Mouse (Mus musculus): Measurements from ENCODE around the gene Calm5. TPM values are rescaled to one million over a fixed set of nuclear protein-coding genes. Genes with fewer than 3 reads are reported as not detected.
"Not testable (repeated sequence)": the region's sequence is repeated elsewhere in the genome, so short reads cannot be mapped to it uniquely, and the experiment has no call there.

The Calm5 gene
- polyA plus RNA-seq (2016; fragmentation: Nextera tagmentation; extraction: Ambion mirVana) = not detected in 2 replicates

- H3K4me1 ChIP-seq; H3K36me3 ChIP-seq (replicated peaks); H3K4me3 ChIP-seq; H3K27me3 ChIP-seq (ENCODE audit: poor library complexity, severe bottlenecking); DNase-seq (ENCODE audit: extremely low spot score, low spot score); H3K27ac ChIP-seq; H3K9me3 ChIP-seq: not testable (repeated sequence)
- 85% methylated on average over 3 of the region's 3 CpGs for WGBS
These were observed at the start of gene Calm5 for GRCm38 (mm10) chr13:3853648-3854333. Gene Calm5, plus strand, starts transcription at chr13:3854173.

- DNase-seq (ENCODE audit: extremely low spot score, low spot score) = no peak
- Histone ChIP-seq H3K4me3 (no peak within 1 kb of the TSS), H3K9me3 (no peaks in the 10 kb centered on the region), H3K4me1 (no peaks in the 10 kb centered on the region), H3K36me3 (replicated peaks) (no peaks in the 10 kb centered on the region), H3K27ac (no peak within 1 kb of the TSS), H3K27me3 (ENCODE audit: poor library complexity, severe bottlenecking) (no peaks in the 10 kb centered on the region)
- WGBS = 94% methylated on average over 13 of the region's 13 CpGs
These were observed 49.8 kb upstream of the Calm5 start, which contains the start of gene Calml3 for GRCm38 (mm10) chr13:3804186-3804585. Gene Calml3, minus strand, starts transcription at chr13:3804316.

DNA sequence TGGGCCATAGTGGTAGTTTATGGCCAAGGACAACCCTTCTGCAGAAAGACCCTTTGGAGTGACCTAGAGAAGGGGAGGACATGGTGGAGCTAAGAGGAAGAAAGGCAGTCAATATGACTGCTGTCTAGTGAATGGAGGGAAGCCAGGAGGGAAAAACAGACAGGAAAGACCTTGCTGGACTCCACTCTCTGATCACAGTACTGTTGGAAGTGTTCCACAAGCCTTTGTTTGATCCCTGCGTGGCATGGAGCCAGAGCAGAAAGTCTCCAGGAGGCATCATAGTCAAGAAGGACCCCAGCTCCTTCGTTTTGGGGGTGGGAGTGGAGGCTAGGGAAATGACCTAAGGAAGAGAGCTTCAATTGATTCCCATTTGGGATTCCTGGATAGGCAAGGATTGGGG lies 48.8 kb upstream of the Calm5 start:
- no peak overlapping the region for H3K4me3 ChIP-seq
- H3K27me3 ChIP-seq (ENCODE audit: poor library complexity, severe bottlenecking) = no peaks in the 10 kb centered on the region
- WGBS = 85% methylated on average over 2 of the region's 2 CpGs
- no peaks in the 10 kb centered on the region for H3K4me1 ChIP-seq
- H3K36me3 ChIP-seq (replicated peaks) = no peaks in the 10 kb centered on the region
- H3K9me3 ChIP-seq = no peaks in the 10 kb centered on the region
- H3K27ac ChIP-seq = no peak overlapping the region
- no peak for DNase-seq (ENCODE audit: extremely low spot score, low spot score)

GRCm38 (mm10) chr13:3805638-3806037 lies 48.3 kb upstream of the Calm5 start:
- 85% methylated on average over 5 of the region's 5 CpGs for WGBS
- Histone ChIP-seq H3K4me3 (no peak overlapping the region), H3K4me1 (no peaks in the 10 kb centered on the region), H3K9me3 (0 out of 2 replicates have a peak, but pooled peaks cover 3% of the 10 kb centered on the region), H3K27ac (no peak overlapping the region), H3K27me3 (ENCODE audit: poor library complexity, severe bottlenecking) (no peaks in the 10 kb centered on the region), H3K36me3 (replicated peaks) (no peaks in the 10 kb centered on the region)
- no peak for DNase-seq (ENCODE audit: extremely low spot score, low spot score)

DNA sequence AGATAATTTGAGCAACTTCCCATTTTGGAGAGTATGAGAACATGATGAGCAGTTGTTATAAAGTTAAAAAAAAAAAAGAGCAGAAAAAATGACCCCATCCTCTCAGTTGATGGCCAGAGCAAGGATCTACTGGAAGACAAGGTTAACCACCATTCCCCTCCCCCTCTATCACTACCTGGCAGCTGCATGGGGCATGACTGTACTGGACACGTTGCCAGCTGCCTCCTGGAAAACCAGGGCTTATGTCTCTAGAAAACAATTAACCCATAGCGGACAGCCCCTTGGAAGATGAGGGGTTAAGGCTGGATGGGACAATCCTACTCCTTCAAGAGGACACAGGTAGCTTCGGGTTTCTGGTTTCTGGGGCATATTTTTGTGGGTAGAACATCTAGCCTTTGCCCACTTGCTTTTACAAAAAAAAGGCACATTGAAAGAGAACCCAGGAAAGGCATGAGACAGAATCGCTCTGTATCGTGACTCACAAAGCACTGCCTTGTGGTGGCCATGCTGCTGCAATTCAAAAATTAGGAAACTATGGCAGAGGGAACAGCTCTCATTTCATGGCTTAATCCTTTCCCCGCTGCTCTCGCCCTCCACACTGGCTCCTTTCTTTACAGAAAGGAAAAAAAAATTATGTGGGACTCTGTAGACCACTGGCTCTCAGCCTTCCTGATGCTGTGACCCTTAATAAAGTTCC lies 46.7 kb upstream of the Calm5 start:
- 80% methylated on average over 7 of the region's 7 CpGs for WGBS
- no peaks in the 10 kb centered on the region for H3K27me3 ChIP-seq (ENCODE audit: poor library complexity, severe bottlenecking)
- no peaks in the 10 kb centered on the region for H3K4me1 ChIP-seq
- H3K27ac ChIP-seq = no peak overlapping the region
- no peak overlapping the region for H3K4me3 ChIP-seq
- 0 out of 2 replicates have a peak, but pooled peaks cover 4% of the 10 kb centered on the region for H3K9me3 ChIP-seq
- no peak for DNase-seq (ENCODE audit: extremely low spot score, low spot score)
- no peaks in the 10 kb centered on the region for H3K36me3 ChIP-seq (replicated peaks)

- Histone ChIP-seq H3K27ac (no peak overlapping the region), H3K27me3 (ENCODE audit: poor library complexity, severe bottlenecking) (no peaks in the 10 kb centered on the region), H3K36me3 (replicated peaks) (no peaks in the 10 kb centered on the region), H3K9me3 (no peaks in the 10 kb centered on the region), H3K4me1 (no peaks in the 10 kb centered on the region), H3K4me3 (no peak overlapping the region)
- WGBS = 86% methylated on average over 5 of the region's 5 CpGs
- no peak for DNase-seq (ENCODE audit: extremely low spot score, low spot score)
These were observed 35.8 kb upstream of the Calm5 start for GRCm38 (mm10) chr13:3818012-3818739.

GRCm38 (mm10) chr13:3818740-3819076 lies 35.3 kb upstream of the Calm5 start:
- no peak overlapping the region for H3K27ac ChIP-seq
- no peak overlapping the region for H3K4me3 ChIP-seq
- no peaks in the 10 kb centered on the region for H3K9me3 ChIP-seq
- H3K4me1 ChIP-seq = no peaks in the 10 kb centered on the region
- DNase-seq (ENCODE audit: extremely low spot score, low spot score) = no peak
- H3K27me3 ChIP-seq (ENCODE audit: poor library complexity, severe bottlenecking) = no peaks in the 10 kb centered on the region
- WGBS = 95% methylated on average over 2 of the region's 2 CpGs
- H3K36me3 ChIP-seq (replicated peaks) = no peaks in the 10 kb centered on the region

- Histone ChIP-seq H3K4me1 (no peaks in the 10 kb centered on the region), H3K36me3 (replicated peaks) (no peaks in the 10 kb centered on the region), H3K27ac (no peak overlapping the region), H3K9me3 (no peaks in the 10 kb centered on the region), H3K4me3 (no peak overlapping the region), H3K27me3 (ENCODE audit: poor library complexity, severe bottlenecking) (no peaks in the 10 kb centered on the region)
- DNase-seq (ENCODE audit: extremely low spot score, low spot score) = no peak
- WGBS = 65% methylated on average over 4 of the region's 4 CpGs
These were observed 31.9 kb upstream of the Calm5 start for GRCm38 (mm10) chr13:3822105-3822504.

DNA sequence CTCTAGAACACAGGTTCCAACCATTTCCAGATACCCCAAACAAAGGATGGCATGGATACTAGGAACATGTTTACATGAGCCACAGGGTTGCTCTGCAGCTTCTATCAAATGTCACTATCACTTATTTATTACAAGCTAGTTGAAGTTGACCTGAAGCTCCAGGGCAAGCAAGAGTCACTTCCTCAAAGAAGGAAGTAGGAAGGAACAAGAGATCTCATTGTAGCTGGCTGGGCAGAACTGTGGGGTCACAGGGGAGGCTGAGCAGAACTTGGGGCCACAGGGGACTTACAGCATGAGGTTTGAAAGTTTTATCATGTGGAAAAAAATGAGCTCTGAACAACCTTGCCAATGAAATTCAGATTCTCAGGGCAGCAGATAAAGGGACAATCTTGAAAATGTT lies 28.2 kb upstream of the Calm5 start:
- Histone ChIP-seq H3K27me3 (ENCODE audit: poor library complexity, severe bottlenecking) (no peaks in the 10 kb centered on the region), H3K36me3 (replicated peaks) (no peaks in the 10 kb centered on the region), H3K4me1 (no peaks in the 10 kb centered on the region), H3K27ac (no peak overlapping the region), H3K9me3 (no peaks in the 10 kb centered on the region), H3K4me3 (no peak overlapping the region)
- DNase-seq (ENCODE audit: extremely low spot score, low spot score) = no peak

GRCm38 (mm10) chr13:3831546-3831945 lies 22.4 kb upstream of the Calm5 start:
- Histone ChIP-seq H3K36me3 (replicated peaks) (no peaks in the 10 kb centered on the region), H3K27me3 (ENCODE audit: poor library complexity, severe bottlenecking) (no peaks in the 10 kb centered on the region), H3K27ac (no peak overlapping the region), H3K4me3 (no peak overlapping the region), H3K9me3 (no peaks in the 10 kb centered on the region), H3K4me1 (no peaks in the 10 kb centered on the region)
- DNase-seq (ENCODE audit: extremely low spot score, low spot score) = no peak
- 88% methylated on average over 5 of the region's 5 CpGs for WGBS

DNA sequence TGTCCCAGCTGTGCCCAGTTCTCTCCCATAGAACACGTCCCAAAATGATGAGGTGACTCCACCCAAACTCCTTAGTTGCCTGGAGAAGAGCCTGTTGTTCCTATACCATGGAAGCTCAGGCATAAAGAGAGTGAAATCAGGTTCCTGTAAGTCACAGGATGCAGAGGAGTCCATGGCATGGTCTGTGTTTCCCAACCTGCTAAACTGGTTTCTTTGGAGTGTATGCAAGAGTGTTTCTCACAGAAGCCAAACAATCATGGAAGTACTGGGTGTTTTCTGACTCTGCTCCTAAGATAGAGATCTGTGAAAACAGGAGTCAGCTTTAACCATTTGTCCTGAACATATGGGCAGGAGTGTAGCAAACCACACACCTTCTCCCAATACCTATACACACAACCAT lies 22.0 kb upstream of the Calm5 start:
- 73% methylated on average over 1 of the region's 1 CpGs for whole genome bisulfite sequencing
- Histone ChIP-seq H3K27me3 (ENCODE audit: poor library complexity, severe bottlenecking) (no peaks in the 10 kb centered on the region), H3K36me3 (replicated peaks) (no peaks in the 10 kb centered on the region), H3K9me3 (no peaks in the 10 kb centered on the region), H3K4me3 (no peak overlapping the region), H3K4me1 (no peaks in the 10 kb centered on the region), H3K27ac (no peak overlapping the region)
- no peak for DNase-seq (ENCODE audit: extremely low spot score, low spot score)

DNA sequence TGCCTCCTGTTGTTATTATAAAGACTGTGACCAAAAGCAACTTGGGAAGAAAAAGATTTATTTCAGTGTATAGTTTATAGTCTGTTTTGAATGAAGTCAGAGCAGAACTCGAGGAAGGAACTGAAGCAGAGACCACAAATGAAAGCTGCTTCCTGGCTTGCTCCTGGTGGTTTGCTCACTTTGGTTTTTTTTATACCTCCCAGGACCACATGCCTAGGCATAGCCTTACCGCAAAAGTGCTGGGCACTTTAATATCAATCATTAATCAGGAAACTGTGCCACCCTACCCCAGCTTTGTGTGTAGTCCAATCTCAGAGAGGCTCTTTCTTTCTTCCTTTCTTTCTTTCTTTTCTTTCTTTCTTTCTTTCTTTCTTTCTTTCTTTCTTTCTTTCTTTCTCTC lies 21.5 kb upstream of the Calm5 start:
- H3K27ac ChIP-seq = no peak overlapping the region
- H3K27me3 ChIP-seq (ENCODE audit: poor library complexity, severe bottlenecking) = no peaks in the 10 kb centered on the region
- no peaks in the 10 kb centered on the region for H3K36me3 ChIP-seq (replicated peaks)
- no peaks in the 10 kb centered on the region for H3K9me3 ChIP-seq
- DNase-seq (ENCODE audit: extremely low spot score, low spot score) = no peak
- H3K4me1 ChIP-seq = no peaks in the 10 kb centered on the region
- 88% methylated on average over 2 of the region's 2 CpGs for WGBS
- no peak overlapping the region for H3K4me3 ChIP-seq

DNA sequence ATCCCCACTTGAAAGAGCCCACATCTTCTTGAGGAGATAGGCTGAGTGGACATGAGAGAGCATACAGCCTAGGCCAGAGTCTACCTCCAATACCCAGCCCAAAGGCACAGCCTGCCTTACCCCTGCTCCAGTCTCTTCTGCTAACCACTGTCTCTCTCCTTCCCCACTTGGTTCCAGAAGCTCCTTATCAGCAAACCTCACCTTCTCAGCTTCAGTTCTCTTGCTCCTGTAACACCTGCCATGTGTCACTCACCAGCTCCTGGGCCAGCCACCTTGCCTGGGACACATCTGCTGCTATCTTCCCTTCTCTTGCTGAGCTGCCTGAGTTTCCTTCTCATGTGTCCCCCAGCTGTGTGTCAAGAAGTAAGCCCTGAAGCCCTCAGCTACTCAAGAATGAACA lies 20.3 kb upstream of the Calm5 start:
- not testable (repeated sequence) for DNase-seq (ENCODE audit: extremely low spot score, low spot score); H3K4me3 ChIP-seq; H3K27me3 ChIP-seq (ENCODE audit: poor library complexity, severe bottlenecking); H3K4me1 ChIP-seq; H3K27ac ChIP-seq; H3K9me3 ChIP-seq; H3K36me3 ChIP-seq (replicated peaks)
